Mouse (Mus musculus) Patski (cell line): ENCODE data around the gene Pi4k2a. TPM values are rescaled to one million over a fixed set of nuclear protein-coding genes. Genes with fewer than 3 reads are reported as not detected.

Experiments
- ATAC-seq: fragments of 100-300 bp; one replicate; pipeline ENCODE4 v1.8.0; 2021
- CTCF ChIA-PET: fragments of 350-600 bp; sonication (Branson Sonifier 250); formaldehyde crosslinking; loops from one replicate; lab custom pipeline; 2022; ENCODE audit warnings: inconsistent platforms; lab: Charles Lee
- POLR2A ChIA-PET: fragments of 350-600 bp; sonication (Branson Sonifier 250); formaldehyde crosslinking; loops from one replicate; lab custom pipeline; 2022; ENCODE audit warnings: antibody characterized with exemption, inconsistent platforms; lab: Charles Lee
- DNase-seq: peaks from one replicate; pipeline ENCODE4 v3.0.0-alpha.2; 2011; ENCODE audit warnings: low read depth, low spot score
- H3K27me3 ChIP-seq: fragments of 371-371 bp; one replicate; pipeline ENCODE4 v1.5.1; 2021
- CTCF ChIP-seq: fragments of 100-300 bp; IDR thresholded peaks from one replicate; pipeline ENCODE4 v1.5.1; 2021
- in situ Hi-C: fragments of 300-500 bp; cut with MboI; formaldehyde crosslinking; loops from 3 replicates; pipeline ENCODE4 v1.11.1; 2018; ENCODE audit warnings: low pct_unique_long_range_greater_than_20kb, mixed read lengths
- polyA plus RNA-seq: library from polyadenylated mRNA; unstranded; gene quantifications from one replicate; pipeline ENCODE4 v1.2.3, GENCODE M21; 2021

The Pi4k2a gene
- polyA plus RNA-seq, 1 experiment from 2014 or later = 47.6 TPM

DNA sequence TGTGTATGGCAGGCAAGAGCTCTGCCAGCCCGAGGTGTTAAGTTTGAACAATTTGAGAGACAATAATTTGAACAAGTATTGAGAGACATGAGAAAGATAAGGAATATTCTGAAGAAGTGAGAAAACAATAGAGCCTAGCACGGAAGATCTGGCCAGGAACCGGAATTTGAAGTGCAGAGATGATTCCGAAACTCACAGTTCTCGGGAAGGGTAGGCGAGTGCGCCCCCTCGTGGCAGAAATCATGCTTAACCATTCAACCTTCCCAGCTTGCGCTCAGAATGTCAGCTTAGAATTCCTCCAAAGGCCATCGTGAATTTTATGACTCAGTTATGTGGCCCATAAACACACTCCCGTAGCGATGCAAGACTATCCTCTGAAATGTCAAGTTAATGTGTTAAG lies 75.9 kb downstream of the Pi4k2a start:
- in situ Hi-C loops = no loop called here
- POLR2A ChIA-PET = interaction anchor here (0.8 to 1.7 kb wide), 3 partner anchors 14 to 21 kb away, joined by 4 to 10 read pairs (median 7); no protein-coding TSS in a partner anchor
- ATAC-seq = peak; percentile 24

DNA sequence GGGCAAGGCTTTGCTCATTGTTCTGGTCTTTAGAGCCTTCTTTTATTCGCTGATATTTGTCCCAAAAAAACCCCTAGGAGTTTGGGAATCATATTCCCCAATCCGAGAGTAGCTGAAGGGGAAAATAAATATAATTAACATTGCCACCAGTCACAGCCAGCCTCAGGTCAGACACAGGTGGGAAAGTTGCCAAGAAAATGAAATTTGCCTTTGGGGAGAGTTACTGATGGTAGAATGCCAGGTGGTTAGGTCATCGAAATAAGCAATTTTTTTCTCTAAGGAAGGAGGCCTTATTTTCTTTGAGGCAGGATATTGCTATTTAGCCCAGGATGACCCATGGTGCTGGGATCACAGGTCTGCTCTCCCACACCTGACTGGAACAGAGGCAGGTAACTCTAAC lies 76.5 kb downstream of the Pi4k2a start:
- no peak for DNase-seq
- ATAC-seq = no peak
- POLR2A ChIA-PET = interaction anchor here (1.4 to 1.7 kb wide), 2 partner anchors 18 to 22 kb away, joined by 4 to 10 read pairs; no protein-coding TSS in a partner anchor
- CTCF ChIA-PET = interaction anchor here (0.7 to 9.1 kb wide), 14 partner anchors 8 to 386 kb away, joined by 3 to 97 read pairs (median 3); partner anchors contain the start of genes Hoga1 and Pi4k2a
- in situ Hi-C loops = no loop called here
- no peak for TF ChIP-seq CTCF
- peaks cover 3% of the 10 kb centered on the region for H3K27me3 ChIP-seq

More for the DNA sequence above, 75.9 kb downstream of the Pi4k2a start:
- peaks cover 3% of the 10 kb centered on the region for H3K27me3 ChIP-seq
- peak; percentile 96 for TF ChIP-seq CTCF
- CTCF ChIA-PET = interaction anchor here (0.6 to 9.1 kb wide), 18 partner anchors 8 to 387 kb away, joined by 3 to 97 read pairs (median 3); partner anchors contain the start of genes Ankrd2, Avpi1, Hoga1 and Pi4k2a
- no peak for DNase-seq

DNA sequence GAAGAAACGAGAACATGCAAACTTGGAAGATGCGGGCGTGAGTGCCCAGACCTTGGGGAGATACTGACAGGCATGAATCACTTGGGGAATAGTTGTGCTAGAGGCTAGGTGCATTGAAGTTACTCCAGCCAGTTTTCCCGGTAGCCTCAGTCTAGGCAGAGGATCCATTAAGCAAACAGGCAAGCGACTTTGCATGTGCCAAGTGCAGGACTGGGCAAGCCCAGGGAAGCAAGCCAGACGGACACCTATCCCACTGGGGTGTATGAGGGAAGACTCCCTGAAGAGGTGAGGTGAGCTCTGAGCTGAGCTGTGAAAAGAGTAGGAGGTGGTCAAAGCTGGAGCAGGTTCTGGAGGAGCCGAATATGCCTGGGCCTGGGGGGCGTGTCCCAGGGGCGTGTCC lies 77.2 kb downstream of the Pi4k2a start:
- in situ Hi-C loops = no loop called here
- DNase-seq (no peak), ATAC-seq (no peak)
- no peak for TF ChIP-seq CTCF
- CTCF ChIA-PET = interaction anchor here (1.1 to 9.1 kb wide), 4 partner anchors 17 to 133 kb away, joined by 3 to 97 read pairs (median 22); partner anchors contain the start of gene Pi4k2a
- H3K27me3 ChIP-seq = peaks cover 3% of the 10 kb centered on the region
- POLR2A ChIA-PET = interaction anchor here (1.4 kb wide), 1 partner anchor 23 kb away, joined by 4 read pairs; no protein-coding TSS in a partner anchor

DNA sequence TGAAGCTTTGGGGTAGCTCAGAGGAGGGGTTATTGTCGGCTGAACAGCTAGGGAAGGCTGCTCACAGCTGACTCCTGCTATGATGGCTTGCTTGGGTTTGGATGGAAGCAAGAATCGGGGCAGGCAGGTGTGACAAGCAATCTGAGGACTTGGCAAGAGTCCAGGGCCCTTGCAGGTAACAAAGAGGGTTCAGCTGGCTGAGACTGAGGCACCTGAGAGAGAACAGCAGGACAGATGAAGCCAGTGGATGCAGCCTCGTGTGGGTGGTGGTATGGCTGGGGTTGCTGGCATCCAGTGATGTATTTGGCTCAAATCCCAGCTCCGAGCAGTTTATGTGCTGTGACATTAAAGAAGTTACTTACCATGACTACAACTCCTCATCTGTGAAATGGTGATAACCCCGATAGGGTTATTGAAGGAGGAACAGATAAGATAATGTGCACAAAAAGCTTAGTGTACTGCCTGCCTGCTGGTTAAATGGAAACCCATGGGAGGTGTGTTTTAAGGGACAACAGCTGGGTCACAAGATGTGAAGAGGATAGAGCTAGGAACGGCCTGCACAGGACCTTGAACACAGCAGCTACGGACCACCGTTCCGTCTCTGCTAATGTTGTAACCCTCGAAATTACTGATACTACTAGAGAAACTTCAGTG lies 79.2 kb downstream of the Pi4k2a start:
- in situ Hi-C loops = no loop called here
- no peak for TF ChIP-seq CTCF
- ATAC-seq (no peak), DNase-seq (no peak)
- POLR2A ChIA-PET = interaction anchor here (0.7 to 0.9 kb wide), 3 partner anchors 15 to 432 kb away, joined by 4 to 8 read pairs (median 5); no protein-coding TSS in a partner anchor
- CTCF ChIA-PET = interaction anchor here (1.3 to 9.1 kb wide), 4 partner anchors 19 to 143 kb away, joined by 3 to 97 read pairs (median 21); partner anchors contain the start of gene Ankrd2
- no peaks in the 10 kb centered on the region for H3K27me3 ChIP-seq

DNA sequence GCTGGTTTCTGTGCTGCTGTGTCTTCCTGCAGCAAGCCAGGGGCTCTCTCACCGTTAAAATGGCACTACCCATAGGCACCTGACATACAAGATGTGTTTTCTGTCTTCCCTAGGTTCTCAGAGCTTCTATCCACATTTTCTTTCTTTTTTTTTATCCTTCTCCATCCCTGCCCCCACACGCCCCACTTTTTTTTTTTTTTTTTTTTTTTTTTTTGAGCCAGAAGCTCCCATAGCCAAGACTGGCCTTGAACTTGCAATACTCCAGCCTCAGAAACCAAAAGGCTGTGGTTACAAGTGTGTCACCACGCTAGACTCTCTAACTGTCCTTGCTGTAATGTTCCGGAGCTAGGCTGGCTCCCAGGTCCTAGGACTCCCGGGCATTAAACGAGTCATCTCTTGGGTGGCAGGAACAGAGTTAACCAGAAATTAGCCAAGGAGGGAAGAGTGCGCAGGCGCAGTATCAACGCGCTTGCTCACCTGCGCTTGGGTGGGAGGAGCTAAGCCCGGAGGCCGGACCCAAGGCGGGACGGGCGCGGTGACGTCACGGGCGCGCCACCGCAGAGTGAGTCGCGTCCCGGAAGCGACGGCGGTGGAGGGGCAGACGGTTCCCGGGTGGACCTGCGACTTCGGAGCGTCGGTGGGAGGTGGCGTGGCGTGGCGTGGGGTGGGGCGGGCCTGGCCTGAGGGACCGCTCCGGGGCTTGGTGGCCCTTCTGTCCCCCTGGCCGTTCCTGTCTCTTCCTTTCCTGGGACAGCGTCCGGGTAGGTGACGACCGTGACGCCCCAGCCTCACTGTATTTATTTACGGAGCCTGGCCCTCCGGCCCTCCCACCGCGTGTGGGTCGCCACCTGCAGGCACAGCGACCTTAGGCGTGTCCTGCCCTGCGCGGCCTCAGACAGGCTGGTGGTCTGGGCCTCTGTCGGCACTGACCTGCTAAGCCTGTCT lies 80.0 kb downstream of the Pi4k2a start:
- ChIA-PET CTCF (interaction anchor here (1.3 to 9.1 kb wide), 4 partner anchors 20 to 144 kb away, joined by 3 to 97 read pairs (median 21); partner anchors contain the start of gene Ankrd2), POLR2A (interaction anchor here (0.7 to 1.0 kb wide), 5 partner anchors 16 to 1354 kb away, joined by 3 to 8 read pairs (median 4); no protein-coding TSS in a partner anchor)
- H3K27me3 ChIP-seq = no peaks in the 10 kb centered on the region
- DNase-seq (peak; percentile 90), ATAC-seq (peak; percentile 81)
- TF ChIP-seq CTCF = no peak
- in situ Hi-C loops = no loop called here

Other genes with a start within 250 kb of the Pi4k2a start
- gene Frat2, start 242.3 kb upstream of the Pi4k2a start, polyA plus RNA-seq = 17.1 TPM
- 17.9 TPM for gene Rrp12, start 194.3 kb upstream of the Pi4k2a start, polyA plus RNA-seq
- gene Pgam1, start 178.5 kb upstream of the Pi4k2a start, polyA plus RNA-seq = 883 TPM
- gene Exosc1, start 157.0 kb upstream of the Pi4k2a start, polyA plus RNA-seq = 47.2 TPM
- gene Zdhhc16, start 157.0 kb upstream of the Pi4k2a start, polyA plus RNA-seq = 87.9 TPM
- gene Mms19, start 109.3 kb upstream of the Pi4k2a start, polyA plus RNA-seq = 56.8 TPM
- gene Ubtd1, start 108.7 kb upstream of the Pi4k2a start, polyA plus RNA-seq = 45.0 TPM
- gene Ankrd2, start 54.5 kb upstream of the Pi4k2a start, polyA plus RNA-seq = 0.83 TPM
- 51.2 TPM for gene Hoga1, start 44.9 kb upstream of the Pi4k2a start, polyA plus RNA-seq
- 2.7 TPM for gene 4933411K16Rik, start 38.2 kb upstream of the Pi4k2a start, polyA plus RNA-seq
- 38.1 TPM for gene Morn4, start 4.1 kb upstream of the Pi4k2a start, polyA plus RNA-seq
- 34.6 TPM for gene Avpi1, start 38.6 kb downstream of the Pi4k2a start, polyA plus RNA-seq
- gene Marveld1, start 56.9 kb downstream of the Pi4k2a start, polyA plus RNA-seq = 34.3 TPM
- 59.5 TPM for gene Zfyve27, start 73.5 kb downstream of the Pi4k2a start, polyA plus RNA-seq
- 0.04 TPM for gene Sfrp5, start 111.8 kb downstream of the Pi4k2a start, polyA plus RNA-seq
- gene Golga7b, start 157.1 kb downstream of the Pi4k2a start, polyA plus RNA-seq = 0.12 TPM